Mouse (Mus musculus) CH12.LX (cell line): ENCODE results near the gene Cebpb. TPM values are rescaled to one million over a fixed set of nuclear protein-coding genes. Genes with fewer than 3 reads are reported as not detected.

Source experiments
- DNase-seq: peaks from one replicate; pipeline ENCODE4 v3.0.0-alpha.2; 2013; ENCODE audit errors: extremely low read depth
- H3K27ac ChIP-seq: 2 replicates; pipeline ENCODE4 v1.5.1; 2012; ENCODE audit warnings: low read depth, mild to moderate bottlenecking, control low read depth, moderate library complexity; ENCODE audit not compliant: insufficient read depth
- H3K27me3 ChIP-seq: replicated peaks from 2 replicates; pipeline ENCODE3; 2012; ENCODE audit warnings: inconsistent platforms
- H3K36me3 ChIP-seq, 2 experiments: replicated peaks in 1 of 2; 2 replicates each; pipeline versions ENCODE3 to v1.6.1; 2012; ENCODE audit warnings: inconsistent platforms in 1 of 2, low read length in 1 of 2, mild to moderate bottlenecking in 1 of 2, mixed read lengths in 1 of 2, moderate library complexity in 1 of 2; ENCODE audit not compliant: control insufficient read depth in 1 of 2, insufficient read depth in 1 of 2
- H3K4me1 ChIP-seq, 2 experiments: 2 replicates each; pipeline ENCODE4 v1.6.1; 2012; ENCODE audit warnings: inconsistent platforms in 1 of 2, moderate library complexity in 1 of 2; ENCODE audit not compliant: insufficient read depth in 2 of 2, control insufficient read depth in 1 of 2
- H3K4me2 ChIP-seq: 2 replicates; pipeline ENCODE4 v1.6.1; 2012; ENCODE audit warnings: low read depth, mild to moderate bottlenecking, control low read depth; ENCODE audit not compliant: poor library complexity, insufficient read depth, severe bottlenecking
- H3K4me3 ChIP-seq, 3 experiments: fragments of 150-350 bp in 1 of 3; sonication (generic) in 1 of 3; replicated peaks in 1 of 3; 2 replicates each; pipeline versions ENCODE3 to v1.5.1; 2011 to 2012; ENCODE audit warnings: low read depth in 2 of 3, low read length in 2 of 3, mild to moderate bottlenecking in 2 of 3, moderate library complexity in 2 of 3, control low read depth in 1 of 3, improper control_type of control experiment in 1 of 3, inconsistent platforms in 1 of 3, mixed read lengths in 1 of 3; ENCODE audit not compliant: poor library complexity in 1 of 3
- H3K79me2 ChIP-seq: replicated peaks from 2 replicates; pipeline ENCODE4 v1.6.1; 2012; ENCODE audit warnings: mild to moderate bottlenecking, moderate library complexity; ENCODE audit not compliant: control insufficient read depth, poor library complexity, insufficient read depth, severe bottlenecking; ENCODE audit errors: extremely low read depth
- H3K9ac ChIP-seq: 2 replicates; pipeline ENCODE4 v1.6.1; 2012; ENCODE audit warnings: low read depth, mild to moderate bottlenecking, control low read depth, moderate library complexity; ENCODE audit not compliant: insufficient read depth
- H3K9me3 ChIP-seq: replicated peaks from 2 replicates; pipeline ENCODE3; 2012; ENCODE audit warnings: low read length, inconsistent platforms, mixed read lengths
- BHLHE40 ChIP-seq: IDR thresholded peaks from 2 replicates; pipeline ENCODE4 v1.6.1; 2011; ENCODE audit warnings: mild to moderate bottlenecking, low read depth, low read length, improper control_type of control experiment
- CHD2 ChIP-seq: IDR thresholded peaks from 2 replicates; pipeline ENCODE4 v1.6.1; 2011; ENCODE audit warnings: low read length, improper control_type of control experiment
- CTCF ChIP-seq, 2 experiments: IDR thresholded peaks in 1 of 2; conservative IDR thresholded peaks in 1 of 2; 2 replicates each; pipeline ENCODE4 v1.5.1; 2011 to 2012; ENCODE audit warnings: low read depth in 2 of 2, low read length in 2 of 2, improper control_type of control experiment in 1 of 2, inconsistent platforms in 1 of 2, mild to moderate bottlenecking in 1 of 2, moderate library complexity in 1 of 2
- E2F4 ChIP-seq: IDR thresholded peaks from 2 replicates; pipeline ENCODE4 v1.6.1; 2011; ENCODE audit warnings: low read depth, low read length, improper control_type of control experiment; ENCODE audit not compliant: insufficient replicate concordance
- EP300 ChIP-seq: IDR thresholded peaks from 2 replicates; pipeline ENCODE4 v1.6.1; 2011; ENCODE audit warnings: low read length, improper control_type of control experiment
- GABPA ChIP-seq: IDR thresholded peaks from 2 replicates; pipeline ENCODE4 v1.6.1; 2012; ENCODE audit warnings: low read depth, low read length, improper control_type of control experiment, inconsistent platforms; ENCODE audit not compliant: insufficient replicate concordance
- HCFC1 ChIP-seq: IDR thresholded peaks from 2 replicates; pipeline ENCODE4 v1.6.1; 2012; ENCODE audit warnings: low read depth, mild to moderate bottlenecking, inconsistent platforms, low read length, improper control_type of control experiment
- IRF4 ChIP-seq: IDR thresholded peaks from 2 replicates; pipeline ENCODE4 v1.6.1; 2014; ENCODE audit warnings: low read depth, mild to moderate bottlenecking, inconsistent platforms, low read length, improper control_type of control experiment
- MAX ChIP-seq: IDR thresholded peaks from 2 replicates; pipeline ENCODE4 v1.6.1; 2011; ENCODE audit warnings: low read length, improper control_type of control experiment
- MEF2A ChIP-seq: IDR thresholded peaks from 2 replicates; pipeline ENCODE4 v1.6.1; 2014; ENCODE audit warnings: low read depth, mild to moderate bottlenecking, inconsistent platforms, low read length, improper control_type of control experiment, borderline replicate concordance
- MYC ChIP-seq: IDR thresholded peaks from 2 replicates; pipeline ENCODE4 v1.6.1; 2011; ENCODE audit warnings: low read depth, mild to moderate bottlenecking, improper control_type of control experiment, low read length
- NRF1 ChIP-seq: IDR thresholded peaks from 2 replicates; pipeline ENCODE4 v1.6.1; 2014; ENCODE audit warnings: low read depth, mild to moderate bottlenecking, inconsistent platforms, low read length, improper control_type of control experiment, moderate library complexity
- POLR2AphosphoS2 ChIP-seq: IDR thresholded peaks from 2 replicates; pipeline ENCODE4 v1.6.1; 2011; ENCODE audit warnings: low read depth, low read length, improper control_type of control experiment
- SIN3A ChIP-seq: IDR thresholded peaks from 2 replicates; pipeline ENCODE4 v1.6.1; 2012; ENCODE audit warnings: low read length, improper control_type of control experiment, inconsistent platforms
- SMC3 ChIP-seq: IDR thresholded peaks from 2 replicates; pipeline ENCODE4 v1.6.1; 2011; ENCODE audit warnings: low read depth, low read length, improper control_type of control experiment
- ZC3H11A ChIP-seq: IDR thresholded peaks from 2 replicates; pipeline ENCODE4 v1.6.1; 2012; ENCODE audit warnings: low read depth, mild to moderate bottlenecking, inconsistent platforms, low read length, improper control_type of control experiment
- ZKSCAN1 ChIP-seq: IDR thresholded peaks from 2 replicates; pipeline ENCODE4 v1.6.1; 2012; ENCODE audit warnings: low read depth, inconsistent platforms, low read length, improper control_type of control experiment, borderline replicate concordance
- ZMIZ1 ChIP-seq: IDR thresholded peaks from 2 replicates; pipeline ENCODE4 v1.6.1; 2012; ENCODE audit warnings: low read depth, mild to moderate bottlenecking, inconsistent platforms, low read length, improper control_type of control experiment
- dilution Hi-C: fragments of 300-500 bp; cut with MboI; formaldehyde crosslinking; loops from 2 replicates; pipeline ENCODE4 v1.14.3; 2020; ENCODE audit warnings: low sequenced_read_pairs; ENCODE audit not compliant: extremely low pct_unique_long_range_greater_than_20kb, extremely low pct_ligation_motif_present
- in situ Hi-C: fragments of 300-500 bp; cut with MboI; formaldehyde crosslinking; loops from 3 replicates; pipeline ENCODE4 v1.14.3; 2019; ENCODE audit warnings: low sequenced_read_pairs, low pct_ligation_motif_present, low pct_unique_long_range_greater_than_20kb, mixed read lengths
- polyA plus RNA-seq: library from polyadenylated mRNA; unstranded; fragments of >175 nt; gene quantifications from 2 replicates; pipeline ENCODE4 v1.2.1, GENCODE M21; 2012; ENCODE audit warnings: low read depth; ENCODE audit not compliant: insufficient read length
- total RNA-seq, 2 experiments: library from RNA; depleted of rRNA; stranded (reverse); fragments of 300-350 nt in 1 of 2; fragments of >200 nt in 1 of 2; gene quantifications; 2 replicates each; pipeline ENCODE4 v1.2.3; 2012 to 2014

The Cebpb gene
- total and polyA plus RNA-seq, 3 experiments = 0.19 to 6.2 (median 0.24) TPM

- TF ChIP-seq ZKSCAN1 = no peak
- TF ChIP-seq BHLHE40 = peak; percentile 79
Measured at GRCm38 (mm10) chr2:167661270-167662203, 27.2 kb upstream of the Cebpb start, which contains the start of gene Gm20431 (continued).

GRCm38 (mm10) chr2:167662713-167663112, 26.0 kb upstream of the Cebpb start:
- peaks cover 3% of the 10 kb centered on the region for H3K9me3 ChIP-seq
- H3K27me3 ChIP-seq = peaks cover 30% of the 10 kb centered on the region
- no peak for TF ChIP-seq GABPA
- no peak for TF ChIP-seq SIN3A
- TF ChIP-seq HCFC1 = no peak
- no peak for TF ChIP-seq E2F4
- TF ChIP-seq SMC3 = no peak
- TF ChIP-seq CTCF (conservative IDR thresholded peaks at IDR 0.05 in 1 of 2, IDR thresholded peaks at IDR 0.05 in 1 of 2; ENCODE audit: low read depth in 2 of 2, low read length in 2 of 2) = no peak
- no peak for TF ChIP-seq IRF4
- TF ChIP-seq ZC3H11A = no peak
- TF ChIP-seq ZMIZ1 = no peak
- TF ChIP-seq EP300 = no peak
- TF ChIP-seq MEF2A = no peak
- TF ChIP-seq CHD2 = no peak
- TF ChIP-seq MYC = no peak
- no peak overlapping the region for H3K4me3 ChIP-seq
- peaks cover 31% of the 10 kb centered on the region for H3K79me2 ChIP-seq
- in situ Hi-C loops = no loop called here
- H3K4me2 ChIP-seq = no peak overlapping the region
- H3K9ac ChIP-seq = no peak overlapping the region
- peaks cover 20 to 39% of the 10 kb centered on the region in 2 experiments for H3K4me1 ChIP-seq
- H3K36me3 ChIP-seq = peaks cover 0 to 9% of the 10 kb centered on the region in 2 experiments
- dilution Hi-C loops = no loop called here
- H3K27ac ChIP-seq = no peak overlapping the region
- DNase-seq = no peak

- dilution Hi-C loops (no loop called here), in situ Hi-C loops (no loop called here)
- Histone ChIP-seq H3K27me3 (peaks cover 55% of the 10 kb centered on the region), H3K27ac (no peak overlapping the region), H3K79me2 (no peaks in the 10 kb centered on the region; the same call in 1 of the 2 replicates), H3K4me1 (peaks cover 4 to 12% of the 10 kb centered on the region in 2 experiments), H3K4me2 (no peak overlapping the region), H3K9ac (no peak overlapping the region), H3K4me3 (no peak overlapping the region), H3K36me3 (no peaks in the 10 kb centered on the region), H3K9me3 (peaks cover 3% of the 10 kb centered on the region)
- no peak for DNase-seq
- no peak for TF ChIP-seq HCFC1
- no peak for TF ChIP-seq POLR2AphosphoS2
- no peak for TF ChIP-seq NRF1
- no peak for TF ChIP-seq MAX
- no peak for TF ChIP-seq BHLHE40
Measured at GRCm38 (mm10) chr2:167665972-167666713, 22.6 kb upstream of the Cebpb start.
